10 mouse cellular contexts compared by ENCODE assay signal in the genomic region with DNA sequence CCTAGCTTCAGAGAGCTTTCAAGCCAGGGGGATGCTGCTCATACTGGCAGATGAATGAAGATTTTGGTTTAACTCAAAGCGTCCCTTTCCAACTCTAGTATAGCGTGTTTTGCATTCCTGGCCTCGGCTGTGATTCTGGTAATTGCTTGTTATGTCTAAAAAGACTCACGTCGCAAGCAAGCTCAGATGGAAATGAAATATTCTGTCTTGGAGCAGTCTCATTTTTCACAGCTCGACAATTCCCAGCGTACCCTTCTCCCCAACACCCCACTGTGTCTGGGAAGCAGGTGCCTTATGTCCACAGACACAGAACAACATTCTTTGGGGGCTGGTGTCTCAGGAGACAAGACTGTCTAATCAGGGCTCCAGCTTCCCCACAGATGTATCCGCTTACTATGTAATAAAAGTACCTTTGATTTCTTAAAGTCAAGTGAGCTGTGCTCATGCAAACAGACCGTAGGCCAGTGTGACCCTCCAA.
DNase-seq lines count a peak whose midpoint lies in the region; ATAC-seq and TF ChIP-seq lines count a peak whose summit lies in the region.
"Had no signal": no experiment of that assay in that cellular context is flagged by ENCODE, and none has a peak within 500 bp of the region (broad histone marks: within the 10 kb centered on the region; RNA-seq: fewer than 3 reads in every experiment).

No protein-coding gene starts in this region.

- H3K9ac ChIP-seq in lung, embryonic 15.5 days, result no peak overlapping the region
- H3K9ac ChIP-seq in forebrain, embryonic 12.5 days, result no peak overlapping the region
- H3K9ac ChIP-seq in hindbrain, embryonic 14.5 days, result no peak overlapping the region
- H3K9ac ChIP-seq in midbrain, embryonic 14.5 days (replicated peaks; ENCODE audit: low read length), result no peak overlapping the region

- DNase-seq in lung, adult 2 months, result no peak
- DNase-seq in hindbrain, embryonic 14.5 days (ENCODE audit: low spot score), result peak; percentile 33
- DNase-seq in midbrain, embryonic 14.5 days, result peak; percentile 10
- DNase-seq in thymus, adult 18-20 months, result no peak
- no peak for DNase-seq in heart, adult 18-20 months
- no peak for DNase-seq in spleen, adult 18-20 months

- TF ChIP-seq CTCF in lung, adult 2 months (IDR thresholded peaks at IDR 0.05; ENCODE audit: insufficient read depth, low read length), result no peak

- peak; percentile 70; the same call in 1 of the 2 replicates for ATAC-seq in lung, embryonic 15.5 days (ENCODE audit: borderline replicate concordance, extremely low read depth, low FRiP score, low TSS enrichment)
- no peak for ATAC-seq in forebrain, embryonic 12.5 days (ENCODE audit: low FRiP score)
- no peak for ATAC-seq in hindbrain, embryonic 14.5 days (ENCODE audit: low FRiP score)
- no peak for ATAC-seq in midbrain, embryonic 14.5 days (ENCODE audit: low FRiP score, low TSS enrichment)

- no peak overlapping the region for H3K4me3 ChIP-seq in lung, embryonic 15.5 days
- no peak overlapping the region for H3K4me3 ChIP-seq in lung, adult 2 months (replicated peaks; ENCODE audit: extremely low read depth, low read depth, low read length)
- no peak overlapping the region for H3K4me3 ChIP-seq in forebrain, embryonic 12.5 days (replicated peaks)
- H3K4me3 ChIP-seq in hindbrain, embryonic 14.5 days (replicated peaks; ENCODE audit: low read length), result no peak overlapping the region
- H3K4me3 ChIP-seq in midbrain, embryonic 14.5 days (replicated peaks; ENCODE audit: low read depth, low read length), result no peak overlapping the region
- H3K4me3 ChIP-seq: erythroblast, embryonic 14.5 days; heart, embryonic 10.5 days had no signal

- no peaks in the 10 kb centered on the region for H3K36me3 ChIP-seq in lung, embryonic 15.5 days
- no peaks in the 10 kb centered on the region; the same call in 1 of the 2 replicates for H3K36me3 ChIP-seq in forebrain, embryonic 12.5 days (replicated peaks)
- H3K36me3 ChIP-seq in hindbrain, embryonic 14.5 days (replicated peaks; ENCODE audit: control insufficient read depth, insufficient read depth), result peaks cover 12% of the 10 kb centered on the region; the same call in 1 of the 2 replicates
- 0 out of 2 replicates have a peak, but pooled peaks cover 2% of the 10 kb centered on the region for H3K36me3 ChIP-seq in midbrain, embryonic 14.5 days (ENCODE audit: control insufficient read depth, insufficient read depth, low read length)
- H3K36me3 ChIP-seq: heart, embryonic 10.5 days had no signal

- WGBS in lung, embryonic 15.5 days, result 26% methylated on average over 9 of the region's 9 CpGs
- WGBS in lung, adult 2 months, result 47% methylated on average over 9 of the region's 9 CpGs
- 60% methylated on average over 9 of the region's 9 CpGs for WGBS in forebrain, embryonic 12.5 days
- 36% methylated on average over 9 of the region's 9 CpGs for WGBS in hindbrain, embryonic 14.5 days
- 51% methylated on average over 9 of the region's 9 CpGs for WGBS in midbrain, embryonic 14.5 days

- H3K4me1 ChIP-seq in lung, embryonic 15.5 days, result peaks cover 16% of the 10 kb centered on the region
- no peaks in the 10 kb centered on the region for H3K4me1 ChIP-seq in lung, adult 2 months (ENCODE audit: control insufficient read depth, insufficient read depth, low read length)
- peaks cover 25% of the 10 kb centered on the region for H3K4me1 ChIP-seq in forebrain, embryonic 12.5 days
- H3K4me1 ChIP-seq in hindbrain, embryonic 14.5 days (replicated peaks; ENCODE audit: control insufficient read depth, insufficient read depth, low read length), result peaks cover 18% of the 10 kb centered on the region
- H3K4me1 ChIP-seq in midbrain, embryonic 14.5 days (ENCODE audit: control insufficient read depth, insufficient read depth, low read length), result peaks cover 6% of the 10 kb centered on the region; the same call in 1 of the 2 replicates

- no peak for TF ChIP-seq POLR2A in lung, adult 2 months (IDR thresholded peaks at IDR 0.05; ENCODE audit: borderline replicate concordance, extremely low read depth, low read depth, low read length)

- H3K4me2 ChIP-seq in lung, embryonic 15.5 days, result no peak overlapping the region
- H3K4me2 ChIP-seq in forebrain, embryonic 12.5 days, result no peak overlapping the region
- no peak overlapping the region for H3K4me2 ChIP-seq in hindbrain, embryonic 14.5 days (replicated peaks)
- H3K4me2 ChIP-seq in midbrain, embryonic 14.5 days (ENCODE audit: low read length), result peak overlapping the region; percentile 12; the same call in 1 of the 2 replicates

- H3K27ac ChIP-seq in lung, embryonic 15.5 days, result peak overlapping the region; percentile 52
- H3K27ac ChIP-seq in forebrain, embryonic 12.5 days, result peak overlapping the region; percentile 66
- peak overlapping the region; percentile 52; the same call in 1 of the 2 replicates for H3K27ac ChIP-seq in hindbrain, embryonic 14.5 days
- H3K27ac ChIP-seq in midbrain, embryonic 14.5 days (replicated peaks; ENCODE audit: low read depth, low read length), result peak overlapping the region; percentile 61
- H3K27ac ChIP-seq: heart, embryonic 10.5 days had no signal

- no peaks in the 10 kb centered on the region for H3K27me3 ChIP-seq in lung, embryonic 15.5 days
- no peaks in the 10 kb centered on the region for H3K27me3 ChIP-seq in forebrain, embryonic 12.5 days
- H3K27me3 ChIP-seq in hindbrain, embryonic 14.5 days (ENCODE audit: control insufficient read depth, insufficient read depth, low read length), result no peaks in the 10 kb centered on the region
- no peaks in the 10 kb centered on the region for H3K27me3 ChIP-seq in midbrain, embryonic 14.5 days (ENCODE audit: control insufficient read depth, insufficient read depth, low read length)

- no peaks in the 10 kb centered on the region for H3K9me3 ChIP-seq in lung, embryonic 15.5 days
- no peaks in the 10 kb centered on the region for H3K9me3 ChIP-seq in forebrain, embryonic 12.5 days
- no peaks in the 10 kb centered on the region for H3K9me3 ChIP-seq in hindbrain, embryonic 14.5 days (ENCODE audit: control insufficient read depth, low read length)
- H3K9me3 ChIP-seq in midbrain, embryonic 14.5 days (ENCODE audit: control insufficient read depth, low read length), result no peaks in the 10 kb centered on the region
- H3K9me3 ChIP-seq: heart, embryonic 10.5 days had no signal

Comparison
In these comparisons a context has a peak if more than half of its experiments do, and no peak if none do; other contexts are left out.
1. DNase-seq: peak in hindbrain, embryonic 14.5 days (single experiment) and midbrain, embryonic 14.5 days (single experiment); none in lung, adult 2 months (single experiment), thymus, adult 18-20 months (0 of 2), heart, adult 18-20 months (0 of 2) and spleen, adult 18-20 months (0 of 2).
2. Peak in every context shown above with its lines, with median percentiles within 50 percentile points of each other: H3K27ac ChIP-seq.